Mouse (Mus musculus): Measurements from ENCODE around the gene Rbm46.

The Rbm46 gene

DNA sequence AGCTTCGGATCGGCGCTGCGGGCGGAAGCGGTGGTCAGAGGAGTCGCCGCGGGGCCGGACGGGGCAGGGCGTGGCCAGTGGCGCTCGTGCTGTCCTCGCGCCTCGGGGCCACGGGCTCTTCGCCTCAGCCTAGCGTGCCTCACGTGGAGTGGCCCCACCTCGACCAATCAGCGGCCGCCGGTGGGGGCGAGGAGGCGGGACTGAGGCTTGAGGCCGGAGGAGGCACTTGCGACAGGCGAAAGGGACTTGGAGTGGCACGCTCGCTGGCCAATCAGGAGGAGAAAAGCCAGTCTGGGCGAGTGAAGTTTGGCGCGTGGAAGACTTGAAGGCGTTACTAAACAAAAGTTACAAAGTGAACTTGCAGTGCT is at the start of gene Rbm46:
Gene Rbm46 (minus strand): TSS at position 112 of the 368 bp plus-strand sequence.
- DNase-seq (ENCODE audit: low spot score), result peak; percentile 82

DNA sequence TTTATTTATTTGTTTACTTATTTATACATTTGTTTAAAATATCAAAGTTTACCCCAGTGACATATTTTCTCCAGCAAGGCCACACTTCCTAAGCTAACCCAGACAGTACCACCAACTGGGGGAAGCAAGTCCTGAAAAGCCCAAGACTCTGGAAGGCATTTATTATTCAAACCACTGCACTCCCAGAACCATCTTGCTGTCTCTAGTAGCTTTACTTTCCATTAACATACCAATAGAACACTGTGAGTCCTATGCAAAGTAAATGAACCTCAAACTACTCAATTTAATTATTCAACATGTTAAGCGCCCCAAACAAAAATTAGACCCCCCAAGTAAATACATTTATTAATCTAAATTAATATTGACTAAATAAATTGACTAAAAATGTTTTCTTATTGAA is 39.3 kb upstream of the Rbm46 start:
- DNase-seq (ENCODE audit: low spot score), result no peak

DNA sequence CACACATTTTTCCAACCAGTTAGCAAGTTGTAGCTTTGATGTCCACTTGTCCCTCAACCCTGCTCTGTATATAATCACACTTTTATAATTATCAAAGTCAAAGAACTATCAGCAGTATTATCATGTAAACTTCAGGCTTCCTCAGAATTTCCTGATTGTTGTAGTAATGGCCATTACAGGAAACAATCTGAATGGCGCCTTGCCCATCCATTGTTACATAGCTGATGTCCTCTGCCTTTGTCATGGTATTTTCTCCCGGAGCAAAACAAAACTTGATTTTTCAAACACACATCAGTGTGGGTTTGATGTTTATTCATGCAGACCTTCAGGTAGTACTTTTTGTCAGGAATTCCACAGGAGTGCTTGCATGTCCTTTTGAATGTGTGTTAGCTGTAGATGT is 32.4 kb upstream of the Rbm46 start:
- DNase-seq (ENCODE audit: low spot score), result no peak

DNA sequence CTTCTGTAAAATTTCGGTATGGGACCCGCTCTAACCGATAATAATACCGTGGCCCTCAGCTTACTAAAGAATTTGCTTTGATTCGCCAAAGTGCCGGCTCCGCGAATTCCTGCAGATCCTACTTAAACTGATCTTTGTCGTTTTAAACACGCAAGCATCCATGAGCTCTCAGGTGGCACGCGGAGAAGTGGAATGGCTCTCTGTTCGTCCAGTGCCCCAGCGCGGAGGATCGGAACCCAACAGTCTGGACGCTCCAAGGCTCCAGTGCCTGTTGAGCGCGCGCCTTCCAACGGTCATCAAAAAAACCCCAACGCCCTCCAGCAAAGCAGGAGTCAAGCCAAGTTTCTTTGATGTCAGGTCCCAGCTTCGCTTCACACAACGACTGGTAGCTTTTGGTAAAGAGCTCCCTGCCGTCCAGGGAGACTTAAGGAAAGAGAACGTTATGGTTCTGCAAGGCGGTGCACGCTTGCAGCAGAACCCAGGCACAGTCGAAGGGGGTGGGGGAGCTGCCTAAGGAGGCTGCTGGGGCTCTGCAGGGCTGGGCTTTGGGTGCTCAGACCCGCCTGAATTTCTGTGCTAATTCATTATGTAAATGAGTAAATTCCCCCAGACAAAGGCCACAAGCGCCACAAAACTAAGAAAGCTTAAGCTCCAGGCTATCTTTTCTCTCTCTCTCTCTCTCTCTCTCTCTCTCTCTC is 28.1 kb upstream of the Rbm46 start:
- DNase-seq (ENCODE audit: low spot score), result peak; percentile 49

DNA sequence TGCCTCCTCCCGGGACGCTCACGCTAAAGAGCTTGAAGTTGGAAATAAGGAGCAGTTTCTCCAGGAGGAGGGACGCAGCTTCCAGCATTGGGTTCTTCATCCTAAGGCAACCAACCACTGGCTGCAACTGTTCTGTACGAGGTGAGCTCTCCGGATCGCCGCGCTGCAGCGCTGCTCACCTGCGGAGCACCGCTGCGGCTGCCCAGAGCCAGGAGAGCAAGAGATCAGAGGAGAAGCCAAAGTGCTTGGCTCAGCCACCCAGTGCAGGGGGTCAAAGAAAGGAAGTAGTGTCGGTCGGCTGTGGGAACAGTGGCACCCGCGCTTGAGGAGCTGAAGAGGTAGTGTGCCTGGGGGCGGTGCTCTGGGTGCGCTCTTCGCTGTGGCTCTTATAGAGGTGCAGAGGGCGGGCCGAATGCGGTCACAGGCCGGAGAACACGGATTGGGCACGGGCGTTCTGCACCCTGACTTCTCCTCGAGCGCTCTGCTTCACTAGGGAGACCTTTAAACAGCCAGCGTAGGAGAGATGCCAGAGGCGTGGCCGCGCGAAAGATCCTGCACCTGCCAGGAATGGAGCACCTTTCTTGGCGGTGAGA is 27.4 kb upstream of the Rbm46 start, which contains the start of gene Lrat:
Gene Lrat (minus strand): TSS at position 361 of the 593 bp plus-strand sequence.
- peak; percentile 56 for DNase-seq (ENCODE audit: low spot score)

DNA sequence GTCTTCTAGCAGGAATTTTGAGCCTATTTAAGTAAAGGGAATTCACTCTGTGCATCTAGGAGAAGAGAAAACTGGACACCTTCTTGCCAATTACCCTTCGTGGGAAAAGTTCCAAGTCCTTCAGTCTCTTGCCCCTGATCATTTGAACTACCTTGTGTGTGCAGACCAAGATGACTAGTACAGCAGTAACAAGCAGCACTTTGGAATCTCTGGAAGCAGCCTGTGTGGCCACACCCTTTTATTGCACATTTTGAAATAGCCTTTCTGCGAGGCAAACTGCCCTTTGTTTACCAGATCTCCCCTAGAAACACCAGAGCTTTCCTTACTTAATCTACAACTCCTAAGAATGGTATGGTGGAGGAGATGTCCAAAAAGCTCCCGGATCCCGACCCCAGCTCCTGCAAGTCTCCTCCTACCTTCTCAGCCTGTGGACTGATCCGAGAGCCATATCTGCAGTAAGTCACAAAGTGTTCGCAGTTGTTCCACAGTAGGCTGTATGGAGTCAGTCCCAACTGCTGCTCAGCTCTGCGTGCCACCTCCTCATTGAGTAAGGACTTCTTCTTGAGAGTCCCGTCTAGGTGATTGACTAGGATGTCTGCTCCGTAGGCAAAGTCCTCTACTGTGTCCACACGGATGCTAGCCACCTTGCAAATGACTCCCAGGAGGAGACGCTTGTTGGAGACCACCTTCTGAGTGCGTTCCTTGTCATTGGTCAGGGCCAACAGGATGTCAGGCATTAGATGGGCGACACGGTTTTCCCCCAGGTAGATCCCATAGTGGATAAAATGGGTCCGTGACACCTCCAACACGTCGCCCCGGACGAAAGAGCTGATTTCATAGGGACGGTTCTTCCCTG is 26.7 kb upstream of the Rbm46 start:
- DNase-seq (ENCODE audit: low spot score), result peak; percentile 6

DNA sequence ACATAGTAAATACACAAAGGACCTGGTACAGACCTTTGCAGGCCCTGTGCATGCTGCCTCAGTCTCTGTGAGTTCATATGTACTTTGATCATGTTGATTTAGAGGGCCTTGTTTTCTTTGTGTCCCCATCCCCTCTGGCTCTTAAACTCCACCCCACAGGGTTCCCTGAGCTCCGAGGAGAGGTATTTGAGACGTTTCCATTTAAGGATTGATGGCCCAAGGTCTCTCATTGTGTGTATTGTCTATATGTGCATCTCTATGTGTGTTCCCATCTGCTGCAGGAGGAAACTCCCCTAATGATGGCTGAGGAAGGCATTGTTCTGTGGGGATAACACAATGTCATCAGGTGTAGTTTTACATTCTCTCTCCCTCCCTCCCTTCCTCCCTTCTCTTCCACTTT is 12.6 kb upstream of the Rbm46 start:
- DNase-seq (ENCODE audit: low spot score), result no peak

DNA sequence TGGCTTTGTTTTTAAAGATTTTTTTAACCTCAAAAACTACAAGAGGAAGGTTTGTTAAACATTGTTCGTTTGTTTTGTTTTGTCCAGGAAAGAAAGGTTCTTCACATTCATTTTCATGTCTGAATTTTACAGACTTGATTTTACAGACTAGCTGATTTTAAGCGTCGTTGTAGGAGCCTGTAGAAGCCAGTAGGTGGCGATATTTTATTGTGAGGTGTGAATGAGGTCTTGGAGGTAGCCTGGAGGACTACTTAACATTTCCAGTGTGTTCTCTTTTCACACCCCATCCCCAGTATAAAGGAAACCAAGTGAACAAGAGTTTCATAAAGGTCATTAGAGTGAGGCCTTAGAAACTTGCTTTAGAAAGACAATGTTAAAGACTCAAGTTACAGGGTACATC is 975 bp upstream of the Rbm46 start:
- peak; percentile 83 for DNase-seq (ENCODE audit: low spot score)

DNA sequence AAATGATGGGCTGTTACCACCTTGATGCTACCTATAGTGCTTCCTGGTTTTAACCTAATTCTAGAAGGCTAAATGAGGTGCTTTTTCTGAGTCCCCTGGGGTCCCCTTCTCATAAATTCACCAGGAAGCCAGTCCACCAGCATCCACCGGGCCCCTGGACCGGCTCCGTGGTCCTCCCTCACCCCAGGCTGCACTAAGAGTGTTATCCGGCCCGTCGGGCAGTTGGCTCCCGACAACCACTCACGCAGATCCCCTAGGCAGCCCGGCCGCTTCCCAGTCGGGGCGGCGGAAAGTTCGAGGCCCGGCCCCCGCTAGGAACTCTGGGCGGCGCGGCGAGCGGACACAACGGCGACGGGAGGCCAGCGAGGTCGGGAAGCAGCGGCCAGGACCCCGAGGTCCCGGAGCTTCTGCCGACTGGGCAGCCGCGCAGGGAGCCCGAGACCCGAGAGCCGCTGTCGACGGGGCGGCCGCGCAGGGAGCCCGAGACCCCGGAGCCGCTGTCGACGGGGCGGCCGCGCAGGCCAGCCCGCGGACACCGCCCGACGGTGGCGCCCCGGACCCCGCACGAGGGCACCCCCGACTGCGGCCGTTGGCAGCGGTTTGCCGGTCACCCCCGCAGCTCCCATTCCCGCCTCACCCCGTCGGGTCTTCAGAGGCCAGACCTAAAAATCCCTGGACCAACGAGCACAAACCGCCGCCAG is 462 bp downstream of the Rbm46 start:
- peak; percentile 20 for DNase-seq (ENCODE audit: low spot score)

DNA sequence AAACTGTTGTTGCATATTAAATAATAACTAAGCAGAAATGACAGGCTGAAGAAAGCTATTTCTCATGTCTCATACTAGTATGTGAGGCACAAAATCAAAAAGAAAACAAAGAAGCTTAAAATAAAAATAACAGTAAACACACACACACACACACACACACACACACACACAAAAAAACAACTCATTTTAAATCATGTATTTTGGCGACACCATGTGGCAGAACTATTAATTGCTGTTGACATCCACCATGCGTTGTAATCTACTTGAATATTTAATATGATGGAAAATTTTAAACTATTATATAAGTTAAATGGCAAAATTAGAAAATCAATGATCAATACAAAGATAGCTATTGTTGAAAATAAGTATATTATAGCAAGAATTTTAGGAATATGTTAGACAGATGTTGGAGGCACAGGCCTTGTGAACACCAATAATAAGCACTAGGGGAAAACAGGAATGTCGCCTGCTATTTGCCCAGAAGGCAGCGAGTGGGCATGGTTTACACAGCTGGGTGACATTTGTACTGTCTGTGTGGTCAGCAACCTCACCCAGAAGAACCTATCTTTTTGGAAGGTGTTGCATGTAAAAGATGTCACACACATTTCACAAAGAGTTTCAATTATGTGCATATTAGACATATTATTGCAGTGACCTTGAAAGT is 18.7 kb downstream of the Rbm46 start:
- peak; percentile 75 for DNase-seq (ENCODE audit: low spot score)

DNA sequence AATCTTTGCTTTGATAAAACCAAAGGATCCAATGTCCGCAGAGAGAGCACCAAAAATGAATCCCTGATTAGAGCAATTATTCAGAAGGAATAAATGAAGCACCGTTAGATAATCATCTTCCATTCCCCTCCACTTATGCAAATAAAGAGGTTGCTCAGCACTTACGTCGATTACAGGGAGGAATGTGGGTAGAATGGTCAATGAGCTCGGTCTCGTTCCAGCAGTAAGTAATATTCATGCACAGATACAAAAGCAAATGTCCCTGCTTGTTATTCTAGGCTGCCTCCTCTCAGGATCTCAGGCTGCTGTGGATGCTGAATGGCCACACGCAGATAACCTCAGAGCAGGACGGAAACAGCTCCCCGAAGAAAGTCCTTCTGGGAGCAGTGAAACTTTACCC is 51.1 kb downstream of the Rbm46 start:
- no peak for DNase-seq (ENCODE audit: low spot score)

DNA sequence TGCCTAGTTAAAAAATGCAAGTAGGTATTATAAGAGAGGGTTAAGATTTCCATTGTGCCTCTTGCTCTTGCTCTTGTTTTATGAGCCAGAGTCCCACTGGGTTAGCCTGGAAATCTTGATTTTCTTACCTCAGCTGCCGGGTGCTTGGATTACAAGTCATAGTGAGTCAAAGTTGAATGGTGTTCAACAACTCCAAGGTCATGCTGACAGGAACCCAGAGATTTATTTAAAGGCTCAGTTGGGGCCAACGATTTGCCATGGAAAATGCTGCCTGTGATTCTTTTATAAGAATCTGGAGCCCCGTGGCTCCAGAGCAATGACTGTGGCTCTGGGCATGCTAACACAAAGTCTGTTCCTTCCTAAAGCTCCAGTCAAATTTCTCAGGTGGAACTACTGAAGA is 64.4 kb downstream of the Rbm46 start:
- no peak for DNase-seq (ENCODE audit: low spot score)

DNA sequence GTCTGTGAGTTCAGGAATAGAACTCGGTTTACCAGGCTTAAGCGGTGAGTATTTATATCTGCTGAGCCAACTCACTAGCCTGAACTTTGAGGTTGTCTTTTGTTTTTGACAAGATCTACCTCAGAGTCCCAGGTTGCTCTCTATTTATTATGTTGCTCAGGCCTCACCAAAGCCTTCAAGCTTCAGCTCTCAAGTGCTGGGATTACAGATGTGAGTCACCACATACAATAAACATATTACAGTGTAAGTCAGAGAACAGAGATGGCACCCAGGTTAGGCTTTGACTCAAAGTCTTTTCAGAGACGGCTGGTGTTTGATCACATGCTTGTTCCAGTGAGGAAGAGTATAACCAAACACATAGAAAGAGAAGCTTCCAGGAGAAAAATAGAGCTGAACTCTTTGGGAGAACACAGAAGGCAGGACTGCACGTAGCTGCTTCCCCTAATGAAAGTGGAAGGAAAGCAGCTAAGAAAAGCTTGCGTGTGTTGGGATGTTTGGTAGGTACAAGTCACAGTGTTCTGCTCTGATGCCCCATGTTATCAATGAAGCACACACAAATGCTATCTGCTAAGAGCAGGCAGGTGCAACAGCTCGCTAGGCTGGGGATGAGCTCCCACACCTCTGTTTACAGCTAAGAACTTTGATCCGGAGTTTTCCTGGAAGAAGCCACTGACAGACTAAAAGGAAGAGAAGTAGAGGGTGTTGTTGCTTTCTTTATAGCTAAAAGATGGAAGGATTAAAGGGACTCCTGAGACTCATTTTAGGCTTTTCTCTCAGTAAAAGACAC is 65.8 kb downstream of the Rbm46 start:
- no peak for DNase-seq (ENCODE audit: low spot score)

DNA sequence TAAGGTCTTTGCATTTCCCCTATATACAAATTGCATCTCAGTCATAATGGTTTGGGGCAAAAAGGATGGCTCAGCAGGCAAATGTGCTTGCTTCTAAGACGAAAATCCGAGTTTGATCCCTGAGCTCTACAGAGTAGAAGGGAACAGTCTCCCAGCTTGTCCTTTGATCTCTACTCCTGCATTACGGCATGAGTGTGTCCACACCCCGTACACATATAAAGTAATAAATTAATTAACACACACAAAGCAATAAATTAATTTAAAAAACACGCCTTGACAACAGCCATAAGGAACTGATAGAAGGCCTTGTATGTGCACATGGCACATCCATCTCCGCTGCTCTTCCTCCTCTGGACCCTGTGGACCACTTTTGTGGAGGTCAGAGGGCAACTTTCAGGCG is 66.5 kb downstream of the Rbm46 start:
- no peak for DNase-seq (ENCODE audit: low spot score)

DNA sequence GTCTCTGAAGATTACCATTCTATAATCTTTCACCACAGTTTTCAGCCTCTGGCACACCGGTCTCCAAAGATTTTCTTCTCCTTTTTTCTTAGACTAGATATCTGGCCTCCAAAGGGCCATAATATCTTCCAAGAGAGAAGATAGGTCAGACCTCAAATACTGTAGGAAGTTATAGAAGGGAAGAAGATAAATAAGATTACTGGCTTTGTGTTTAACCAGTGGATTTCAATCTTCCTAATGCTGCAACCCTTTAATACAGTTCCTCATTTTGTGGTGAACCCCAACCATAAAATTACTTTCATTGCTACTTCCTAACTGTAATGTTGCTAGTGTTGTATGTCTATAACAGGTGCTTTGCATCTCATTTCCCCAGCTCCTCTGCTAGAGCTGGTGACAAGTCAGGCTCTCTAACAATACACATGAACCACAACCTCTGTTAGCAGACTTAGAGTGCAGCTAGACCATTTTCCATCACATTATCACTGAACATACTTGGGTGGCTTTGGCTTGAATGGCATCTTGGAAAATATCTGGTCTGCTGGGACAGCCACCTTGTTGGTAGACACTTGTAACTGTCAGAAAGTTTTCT is 67.9 kb downstream of the Rbm46 start:
- DNase-seq (ENCODE audit: low spot score), result no peak

DNA sequence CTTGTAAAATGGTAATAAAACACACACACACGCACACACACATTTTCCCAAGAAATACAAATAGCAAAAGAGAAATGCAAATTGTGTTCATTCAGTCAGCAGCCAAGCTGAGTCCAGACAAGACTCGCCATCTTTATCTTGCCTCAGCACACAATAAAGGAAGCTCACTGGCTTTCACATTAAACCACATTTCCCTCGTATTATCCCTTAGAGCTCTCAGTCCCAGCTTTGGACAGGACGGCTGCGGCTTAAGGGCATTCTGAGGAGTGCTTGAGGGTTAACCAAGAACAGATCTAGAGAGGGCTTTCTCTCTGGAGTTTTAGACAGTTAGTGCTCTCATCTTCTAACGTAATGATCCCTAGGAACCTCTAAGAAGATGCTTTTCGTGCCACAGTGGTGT is 71.0 kb downstream of the Rbm46 start:
- no peak for DNase-seq (ENCODE audit: low spot score)

DNA sequence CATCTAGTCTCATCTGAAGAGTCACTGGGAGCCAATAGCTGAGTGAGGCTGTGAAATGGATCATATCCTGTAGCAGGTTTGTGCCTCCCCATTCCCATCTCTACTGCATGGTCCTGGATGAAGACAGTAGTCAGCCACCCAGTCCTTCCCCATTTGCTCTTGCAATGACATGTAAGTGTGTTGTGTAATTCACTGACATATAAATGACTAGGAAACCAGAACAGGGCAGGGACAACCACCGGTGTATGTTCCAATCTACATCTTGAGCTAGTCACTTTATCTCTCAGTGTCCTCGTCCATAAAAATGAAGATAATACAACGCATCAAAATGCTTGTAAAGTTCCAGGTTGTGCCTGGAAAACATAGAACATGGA is 75.8 kb downstream of the Rbm46 start:
- no peak for DNase-seq (ENCODE audit: low spot score)

DNA sequence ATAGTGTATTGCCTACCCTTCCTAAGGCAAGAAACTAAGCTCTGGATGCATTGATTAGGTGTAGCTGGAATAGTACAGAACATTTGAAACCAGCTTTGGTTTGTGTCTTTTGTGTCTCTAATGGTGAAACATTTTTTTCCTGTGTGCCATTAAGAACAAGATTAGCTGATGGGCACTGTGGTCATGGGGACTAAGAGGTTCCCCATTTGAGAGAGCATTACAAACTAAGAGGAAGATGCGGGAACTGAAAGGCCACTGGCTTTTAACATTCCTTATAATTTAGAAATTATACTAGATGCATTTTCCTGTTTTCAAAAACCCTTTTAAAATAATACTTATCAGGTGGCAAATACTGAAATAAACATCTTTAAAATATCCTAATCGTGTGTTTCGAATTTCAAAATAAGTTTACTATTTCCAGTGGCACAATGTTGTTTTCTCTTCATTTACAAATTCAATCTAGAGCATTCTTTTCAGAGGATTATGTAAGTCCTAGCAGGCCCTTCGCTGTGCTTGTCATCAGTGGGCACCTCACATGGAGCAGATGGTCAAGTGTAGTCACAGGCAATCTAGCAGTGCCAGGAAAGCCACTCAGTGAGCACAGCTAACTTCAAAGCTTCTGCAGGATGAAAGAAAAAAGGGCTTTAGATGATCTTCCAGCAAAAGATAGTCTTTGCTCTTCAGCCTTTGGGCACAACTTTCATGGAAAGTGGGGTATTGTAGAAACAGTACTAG is 76.4 kb downstream of the Rbm46 start:
- DNase-seq (ENCODE audit: low spot score), result no peak

DNA sequence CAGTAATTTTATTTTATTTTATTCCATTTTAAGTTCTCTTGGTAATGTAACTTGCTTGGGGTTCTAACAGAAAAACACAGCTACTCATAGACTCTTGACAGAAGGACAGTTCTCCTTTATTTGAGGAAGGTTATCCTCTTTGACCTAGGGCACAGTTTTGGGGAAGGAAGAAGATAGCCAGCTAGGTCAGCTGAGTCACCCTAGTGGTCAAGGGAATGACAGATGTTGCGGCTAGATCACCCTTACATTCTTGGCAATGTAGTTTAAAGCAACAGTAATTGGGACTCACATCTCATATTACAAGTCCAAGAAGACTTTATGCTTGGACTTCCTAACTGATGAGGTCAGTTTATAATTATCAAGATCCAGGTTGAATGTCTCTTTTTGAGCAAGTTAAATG is 82.6 kb downstream of the Rbm46 start:
- DNase-seq (ENCODE audit: low spot score), result no peak

DNA sequence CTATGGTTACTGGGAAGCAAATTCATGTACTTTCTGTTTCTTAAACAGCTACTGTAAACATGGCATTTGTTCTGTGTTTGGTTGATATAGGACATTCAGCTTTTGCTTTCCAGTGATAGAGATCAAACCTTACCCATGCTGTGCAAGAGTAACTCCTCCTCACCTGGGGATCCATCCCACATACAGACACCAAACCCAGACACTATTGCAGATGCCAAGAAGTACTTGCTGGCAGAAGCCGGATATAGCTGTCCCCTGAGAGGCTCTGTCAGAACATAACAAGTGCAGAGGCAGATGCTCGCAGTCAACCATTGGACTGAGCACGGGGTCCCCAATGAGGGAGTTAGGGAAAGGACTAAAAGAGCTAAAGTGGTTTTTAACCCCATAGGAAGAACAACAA is 84.6 kb downstream of the Rbm46 start:
- DNase-seq (ENCODE audit: low spot score), result no peak

Data from retina, embryonic 14.5 days (tissue).